Mouse (Mus musculus) ES-E14 (cell line): ENCODE results near the gene Gm20683.

Experiments
- MAFK ChIP-seq: IDR thresholded peaks from 2 replicates; pipeline ENCODE4 v1.6.1; 2014; ENCODE audit warnings: mild to moderate bottlenecking, low read depth, low read length, inconsistent platforms; ENCODE audit not compliant: insufficient read depth
- ZC3H11A ChIP-seq: IDR thresholded peaks from 2 replicates; pipeline ENCODE4 v1.6.1; 2012; ENCODE audit warnings: low read depth, mild to moderate bottlenecking, inconsistent platforms, low read length, borderline replicate concordance
- ZNF384 ChIP-seq: IDR thresholded peaks from 2 replicates; pipeline ENCODE4 v1.6.1; 2012; ENCODE audit warnings: low read depth, low read length, inconsistent platforms

- TF ChIP-seq ZC3H11A (no peak), MAFK (no peak), ZNF384 (no peak)
These were observed 48.9 kb downstream of the Gm20683 start, which contains the start of gene Fam173a for GRCm38 (mm10) chr17:25792615-25793014.
